Mouse (Mus musculus) embryonic facial prominence, embryonic 10.5 days (tissue): ENCODE measurements around the gene Fbxl5. TPM values are rescaled to one million over a fixed set of nuclear protein-coding genes. Genes with fewer than 3 reads are reported as not detected.

Experiments
- polyA plus RNA-seq: library from polyadenylated mRNA; unstranded; fragments of >200 nt; fragmentation: Nextera tagmentation; extraction: Ambion mirVana; gene quantifications from 2 replicates; pipeline ENCODE4 v1.2.1, GENCODE M21; 2016

Gene Fbxl5
- polyA plus RNA-seq, 1 experiment from 2014 or later = 52.3 TPM

Other genes with a start within 250 kb of the Fbxl5 start
- gene Cc2d2a, start 159.3 kb downstream of the Fbxl5 start, polyA plus RNA-seq = 8.4 and 9.1 TPM in 2 replicates
- 0.17 TPM in 1 of 2 replicates, not detected in the other for gene Bst1, start 2.8 kb downstream of the Fbxl5 start, polyA plus RNA-seq
- 7.0 and 7.7 TPM in 2 replicates for gene Cd38, start 46.9 kb upstream of the Fbxl5 start, polyA plus RNA-seq
- 1.1 TPM in 1 of 2 replicates, not detected in the other for gene Gm7879, start 91.5 kb upstream of the Fbxl5 start, polyA plus RNA-seq
- gene Fgfbp1, start 160.1 kb upstream of the Fbxl5 start, polyA plus RNA-seq = 0.82 and 1.5 TPM in 2 replicates